Mouse (Mus musculus): ENCODE data around the gene Entpd1.

DNA sequence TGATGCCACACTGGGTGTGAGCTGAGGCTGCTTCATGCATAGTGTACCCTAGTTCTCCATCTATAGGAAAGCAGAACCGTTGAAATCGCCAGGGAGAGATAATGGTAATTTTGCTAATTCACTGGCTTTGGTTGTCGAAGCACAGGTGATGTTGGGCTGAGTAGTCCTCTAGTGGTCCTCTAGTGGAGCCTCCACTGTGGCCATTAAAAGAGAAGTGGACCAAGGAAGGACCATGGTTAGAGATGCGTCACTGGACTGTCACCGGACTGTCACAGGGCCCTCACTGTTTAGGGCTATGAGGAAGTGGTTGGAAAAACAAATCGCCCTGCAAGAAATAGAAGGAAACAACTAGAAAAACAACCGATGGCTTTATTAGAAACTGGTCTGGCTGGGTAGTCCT, 25.4 kb downstream of the Entpd1 start:
- no peak for TF ChIP-seq ZNF384 (IDR thresholded peaks at IDR 0.05; ENCODE audit: low read depth, low read length)
- TF ChIP-seq MAFK (IDR thresholded peaks at IDR 0.05; ENCODE audit: insufficient read depth, low read depth, low read length) = no peak

Measured in ES-E14 (cell line).